Mouse (Mus musculus): ENCODE measurements around the gene Spsb3. TPM values are rescaled to one million over a fixed set of nuclear protein-coding genes. Genes with fewer than 3 reads are reported as not detected.

Spsb3 gene
- polyA plus RNA-seq, 1 experiment from 2014 or later, result 25.2 TPM

GRCm38 (mm10) chr17:24890151-24891092 is 4.0 kb downstream of the Spsb3 start:
- no peaks in the 10 kb centered on the region for H3K27me3 ChIP-seq (ENCODE audit: control insufficient read depth, insufficient read depth, low read length)
- ATAC-seq (replicated peaks; ENCODE audit: insufficient number of reproducible peaks, low FRiP score, low TSS enrichment), result no peak
- H3K9me3 ChIP-seq (replicated peaks; ENCODE audit: control insufficient read depth, low read length), result no peaks in the 10 kb centered on the region
- no peak overlapping the region for H3K27ac ChIP-seq (ENCODE audit: low read depth, low read length)
- peaks cover 16% of the 10 kb centered on the region for H3K36me3 ChIP-seq (ENCODE audit: control insufficient read depth, insufficient read depth, low read length)
- no peak overlapping the region for H3K9ac ChIP-seq (ENCODE audit: low read depth, low read length)
- WGBS (ENCODE audit: insufficient replicate concordance), result 84% methylated on average over 19 of the region's 19 CpGs
- no peak overlapping the region for H3K4me2 ChIP-seq
- H3K4me3 ChIP-seq (ENCODE audit: low read depth, low read length), result no peak overlapping the region
- H3K4me1 ChIP-seq (ENCODE audit: control insufficient read depth, insufficient read depth, low read length), result peaks cover 20% of the 10 kb centered on the region

- no peak overlapping the region for H3K4me3 ChIP-seq (ENCODE audit: low read depth, low read length)
- no peaks in the 10 kb centered on the region for H3K27me3 ChIP-seq (ENCODE audit: control insufficient read depth, insufficient read depth, low read length)
- 86% methylated on average over 12 of the region's 13 CpGs for WGBS (ENCODE audit: insufficient replicate concordance)
- H3K4me2 ChIP-seq, result no peak overlapping the region
- ATAC-seq (replicated peaks; ENCODE audit: insufficient number of reproducible peaks, low FRiP score, low TSS enrichment), result no peak
- H3K4me1 ChIP-seq (ENCODE audit: control insufficient read depth, insufficient read depth, low read length), result peaks cover 26% of the 10 kb centered on the region
- H3K27ac ChIP-seq (ENCODE audit: low read depth, low read length), result no peak overlapping the region
- H3K9ac ChIP-seq (ENCODE audit: low read depth, low read length), result no peak overlapping the region
- no peaks in the 10 kb centered on the region for H3K9me3 ChIP-seq (replicated peaks; ENCODE audit: control insufficient read depth, low read length)
- H3K36me3 ChIP-seq (ENCODE audit: control insufficient read depth, insufficient read depth, low read length), result peaks cover 16% of the 10 kb centered on the region
Measured at GRCm38 (mm10) chr17:24891321-24891720, 4.9 kb downstream of the Spsb3 start.

DNA sequence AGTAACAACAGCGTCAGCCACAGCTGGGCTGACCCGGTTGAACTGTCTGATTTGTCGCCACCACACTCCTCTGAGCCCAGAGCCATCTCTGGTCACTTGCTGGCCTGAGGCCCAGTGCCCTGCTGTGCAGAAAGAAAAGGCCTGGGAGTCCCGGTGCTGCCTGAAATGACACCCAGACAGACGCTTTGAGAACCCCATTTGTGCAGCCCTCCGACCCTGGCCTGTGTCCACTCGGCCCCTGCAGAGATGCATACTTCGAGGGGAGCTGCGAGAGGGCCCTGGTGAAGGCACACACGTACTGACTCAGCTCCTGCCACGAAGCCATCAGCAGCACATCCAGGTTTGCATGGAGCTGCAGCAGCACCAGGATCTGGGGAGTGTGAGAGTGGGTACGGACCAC is 6.3 kb downstream of the Spsb3 start:
- 89% methylated on average over 12 of the region's 12 CpGs for WGBS (ENCODE audit: insufficient replicate concordance)
- Histone ChIP-seq H3K27me3 (ENCODE audit: control insufficient read depth, insufficient read depth, low read length) (no peaks in the 10 kb centered on the region), H3K4me1 (ENCODE audit: control insufficient read depth, insufficient read depth, low read length) (peaks cover 33% of the 10 kb centered on the region), H3K27ac (ENCODE audit: low read depth, low read length) (no peak overlapping the region), H3K4me3 (ENCODE audit: low read depth, low read length) (no peak overlapping the region), H3K9me3 (replicated peaks; ENCODE audit: control insufficient read depth, low read length) (no peaks in the 10 kb centered on the region), H3K4me2 (no peak overlapping the region), H3K36me3 (ENCODE audit: control insufficient read depth, insufficient read depth, low read length) (peaks cover 20% of the 10 kb centered on the region), H3K9ac (ENCODE audit: low read depth, low read length) (no peak overlapping the region)
- ATAC-seq (replicated peaks; ENCODE audit: insufficient number of reproducible peaks, low FRiP score, low TSS enrichment), result no peak

- H3K9me3 ChIP-seq (replicated peaks; ENCODE audit: control insufficient read depth, low read length), result no peaks in the 10 kb centered on the region
- peaks cover 20% of the 10 kb centered on the region for H3K36me3 ChIP-seq (ENCODE audit: control insufficient read depth, insufficient read depth, low read length)
- no peaks in the 10 kb centered on the region for H3K27me3 ChIP-seq (ENCODE audit: control insufficient read depth, insufficient read depth, low read length)
- H3K27ac ChIP-seq (ENCODE audit: low read depth, low read length), result no peak overlapping the region
- H3K4me1 ChIP-seq (ENCODE audit: control insufficient read depth, insufficient read depth, low read length), result peaks cover 31% of the 10 kb centered on the region
- no peak for ATAC-seq (replicated peaks; ENCODE audit: insufficient number of reproducible peaks, low FRiP score, low TSS enrichment)
- H3K4me2 ChIP-seq, result no peak overlapping the region
- H3K4me3 ChIP-seq (ENCODE audit: low read depth, low read length), result no peak overlapping the region
- WGBS (ENCODE audit: insufficient replicate concordance), result 88% methylated on average over 2 of the region's 2 CpGs
- no peak overlapping the region for H3K9ac ChIP-seq (ENCODE audit: low read depth, low read length)
Measured at GRCm38 (mm10) chr17:24893276-24893675, 6.8 kb downstream of the Spsb3 start.

DNA sequence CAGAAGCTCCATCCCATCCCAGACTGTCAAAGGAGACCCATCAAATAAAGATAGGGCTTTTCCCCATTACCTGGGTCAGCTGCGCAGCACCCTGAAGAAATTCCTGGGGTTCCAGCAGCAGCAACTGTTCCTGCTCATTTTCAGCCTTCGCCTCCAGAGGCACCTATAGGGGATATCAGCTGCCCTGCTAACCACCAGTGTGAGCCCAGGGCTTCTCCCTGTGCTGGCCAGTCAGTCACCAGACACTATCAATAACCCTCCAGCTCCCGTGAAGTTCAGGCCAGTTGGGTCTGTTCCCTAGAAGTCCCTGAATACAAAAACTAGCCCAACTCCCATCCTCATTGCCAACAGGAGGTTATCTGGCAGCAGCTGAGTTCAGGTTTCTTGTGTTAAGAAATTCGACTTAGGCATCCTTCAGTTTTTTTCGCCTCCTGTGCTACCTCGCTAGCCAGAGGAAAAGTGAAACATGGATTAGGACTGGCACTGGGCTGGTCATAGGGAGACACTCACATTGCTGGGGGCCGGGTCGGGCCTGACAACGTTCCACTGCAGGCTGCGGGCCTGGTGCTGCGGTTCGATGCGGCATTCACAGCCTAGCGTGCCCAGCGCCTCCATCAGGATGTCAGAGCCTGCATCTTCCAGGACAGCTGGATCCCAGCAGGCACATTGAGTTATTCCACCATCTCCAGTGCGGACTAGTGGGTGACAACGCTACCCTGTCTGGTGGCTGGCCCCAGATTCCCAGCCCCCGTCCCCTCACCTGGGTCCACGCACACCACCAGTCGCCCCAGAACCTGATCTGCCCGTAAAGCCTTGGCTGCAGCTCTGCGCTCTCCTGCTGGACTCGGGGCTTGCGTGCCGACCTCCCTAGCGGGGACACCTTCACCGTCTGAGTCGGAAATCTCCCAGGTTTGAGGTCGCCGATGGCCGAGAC is 7.9 kb downstream of the Spsb3 start:
- Histone ChIP-seq H3K4me2 (peak overlapping the region; percentile 84), H3K4me3 (ENCODE audit: low read depth, low read length) (peak overlapping the region; percentile 69), H3K4me1 (ENCODE audit: control insufficient read depth, insufficient read depth, low read length) (peaks cover 35% of the 10 kb centered on the region), H3K36me3 (ENCODE audit: control insufficient read depth, insufficient read depth, low read length) (peaks cover 27% of the 10 kb centered on the region), H3K27ac (ENCODE audit: low read depth, low read length) (peak overlapping the region; percentile 70), H3K9me3 (replicated peaks; ENCODE audit: control insufficient read depth, low read length) (no peaks in the 10 kb centered on the region), H3K9ac (ENCODE audit: low read depth, low read length) (peak overlapping the region; percentile 84), H3K27me3 (ENCODE audit: control insufficient read depth, insufficient read depth, low read length) (no peaks in the 10 kb centered on the region)
- ATAC-seq (replicated peaks; ENCODE audit: insufficient number of reproducible peaks, low FRiP score, low TSS enrichment), result no peak
- 10% methylated on average over 31 of the region's 31 CpGs for WGBS (ENCODE audit: insufficient replicate concordance)

DNA sequence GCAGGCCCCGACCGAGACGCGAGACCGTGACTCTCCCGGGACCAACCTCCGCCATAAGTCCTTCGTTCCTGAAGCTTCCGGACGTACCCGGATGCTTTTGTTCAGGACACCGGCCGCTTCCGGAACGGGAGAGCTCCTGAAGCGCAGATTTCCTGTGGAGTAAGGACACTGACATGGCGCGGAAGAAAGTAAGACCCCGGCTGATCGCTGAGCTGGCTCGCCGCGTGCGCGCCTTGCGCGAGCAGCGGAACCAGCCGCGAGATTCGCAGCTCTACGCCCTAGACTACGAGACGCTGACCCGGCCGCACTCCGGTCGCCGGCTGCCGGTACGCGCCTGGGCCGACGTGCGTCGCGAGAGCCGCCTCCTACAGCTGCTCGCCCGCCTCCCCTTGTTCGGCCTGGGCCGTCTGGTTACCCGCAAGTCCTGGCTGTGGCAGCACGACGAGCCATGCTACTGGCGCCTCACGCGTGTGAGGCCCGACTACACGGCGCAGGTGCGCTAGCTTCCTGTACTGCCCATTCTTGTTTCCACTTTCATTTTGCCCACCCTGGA is 8.6 kb downstream of the Spsb3 start, which contains the start of the genes Eme2 and Mrps34:
Gene Eme2, minus strand, starts transcription at position 93 of the 553 bp plus-strand sequence.
Gene Mrps34, plus strand, starts transcription at position 122 of the 553 bp plus-strand sequence.
- Histone ChIP-seq H3K9me3 (replicated peaks; ENCODE audit: control insufficient read depth, low read length) (no peaks in the 10 kb centered on the region), H3K9ac (ENCODE audit: low read depth, low read length) (peak within 1 kb of the TSS; percentile 84), H3K4me3 (ENCODE audit: low read depth, low read length) (peak within 1 kb of the TSS; percentile 69), H3K27ac (ENCODE audit: low read depth, low read length) (peak within 1 kb of the TSS; percentile 70), H3K27me3 (ENCODE audit: control insufficient read depth, insufficient read depth, low read length) (no peaks in the 10 kb centered on the region), H3K4me1 (ENCODE audit: control insufficient read depth, insufficient read depth, low read length) (peaks cover 35% of the 10 kb centered on the region), H3K36me3 (ENCODE audit: control insufficient read depth, insufficient read depth, low read length) (peaks cover 34% of the 10 kb centered on the region), H3K4me2 (peak within 1 kb of the TSS; percentile 84)
- WGBS (ENCODE audit: insufficient replicate concordance), result under 1% methylated on average over 53 of the region's 62 CpGs
- 0 out of 2 replicates have a peak, but pooled peaks have one; percentile 9 for ATAC-seq (replicated peaks; ENCODE audit: insufficient number of reproducible peaks, low FRiP score, low TSS enrichment)

- H3K4me1 ChIP-seq (ENCODE audit: control insufficient read depth, insufficient read depth, low read length), result peaks cover 35% of the 10 kb centered on the region
- WGBS (ENCODE audit: insufficient replicate concordance), result 14% methylated on average over 23 of the region's 23 CpGs
- no peaks in the 10 kb centered on the region for H3K27me3 ChIP-seq (ENCODE audit: control insufficient read depth, insufficient read depth, low read length)
- H3K9me3 ChIP-seq (replicated peaks; ENCODE audit: control insufficient read depth, low read length), result no peaks in the 10 kb centered on the region
- H3K9ac ChIP-seq (ENCODE audit: low read depth, low read length), result peak overlapping the region; percentile 84
- H3K27ac ChIP-seq (ENCODE audit: low read depth, low read length), result peak overlapping the region; percentile 70
- no peak for ATAC-seq (replicated peaks; ENCODE audit: insufficient number of reproducible peaks, low FRiP score, low TSS enrichment)
- peak overlapping the region; percentile 84 for H3K4me2 ChIP-seq
- H3K4me3 ChIP-seq (ENCODE audit: low read depth, low read length), result peak overlapping the region; percentile 69
- H3K36me3 ChIP-seq (ENCODE audit: control insufficient read depth, insufficient read depth, low read length), result peaks cover 41% of the 10 kb centered on the region
Measured at GRCm38 (mm10) chr17:24895571-24896240, 9.3 kb downstream of the Spsb3 start.

All from heart, embryonic 11.5 days (tissue).